Mouse (Mus musculus) intestine, embryonic 14.5 days (tissue): ENCODE measurements at regions not wholly inside any gene's neighbourhood (a gene's known extent, or its start where the extent isn't known, plus 50 kb on each side); places are given as distances from the start of the nearest gene placed in this dataset.

Experiments
- ATAC-seq: fragments of 200-750 bp; cut with Nextera tagmentation; replicated peaks from 2 replicates; pipeline ENCODE4 v1.8.0; 2017; ENCODE audit warnings: low read depth, moderate number of reproducible peaks, moderate TSS enrichment, moderate library complexity; ENCODE audit not compliant: low FRiP score, low TSS enrichment
- DNase-seq: peaks from one replicate; pipeline ENCODE4 v3.0.0-alpha.2; 2018; ENCODE audit warnings: low spot score
- H3K27ac ChIP-seq: fragments of 300-500 bp; sonication (generic); 2 replicates; pipeline ENCODE4 v1.5.1; 2014; ENCODE audit warnings: low read depth, mild to moderate bottlenecking, control low read depth
- H3K27me3 ChIP-seq: fragments of 300-500 bp; sonication (generic); replicated peaks from 2 replicates; pipeline ENCODE4 v1.6.1; 2014; ENCODE audit warnings: low read length, control low read depth; ENCODE audit not compliant: control insufficient read depth, insufficient read depth
- H3K36me3 ChIP-seq: fragments of 300-500 bp; sonication (generic); 2 replicates; pipeline ENCODE4 v1.6.1; 2014; ENCODE audit warnings: low read length, control low read depth; ENCODE audit not compliant: control insufficient read depth, insufficient read depth
- H3K4me1 ChIP-seq: fragments of 300-500 bp; sonication (generic); replicated peaks from 2 replicates; pipeline ENCODE4 v1.6.1; 2014; ENCODE audit warnings: low read length, control low read depth, mixed read lengths; ENCODE audit not compliant: control insufficient read depth, insufficient read depth
- H3K4me2 ChIP-seq: fragments of 300-500 bp; sonication (generic); 2 replicates; pipeline ENCODE4 v1.6.1; 2014; ENCODE audit warnings: low read length
- H3K4me3 ChIP-seq: fragments of 300-500 bp; sonication (generic); 2 replicates; pipeline ENCODE4 v1.5.1; 2014; ENCODE audit warnings: low read depth, low read length, control low read depth, mixed read lengths
- H3K9ac ChIP-seq: fragments of 300-500 bp; sonication (generic); 2 replicates; pipeline ENCODE4 v1.6.1; 2014; ENCODE audit warnings: mild to moderate bottlenecking, low read length
- H3K9me3 ChIP-seq: fragments of 300-500 bp; sonication (generic); 2 replicates; pipeline ENCODE4 v1.6.1; 2016; ENCODE audit warnings: low read length, control low read depth; ENCODE audit not compliant: control insufficient read depth
- WGBS: fragments of 180-500 bp; shearing (Covaris S2); extraction: QIAGEN DNeasy Blood & Tissue Kit; methylation state at CpG from one replicate; pipeline ENCODE4 v1.1.7; 2014; 5-methylcytosine and 5-hydroxymethylcytosine counted together

GRCm38 (mm10) chr1:23689398-23689797 lies 72.2 kb upstream of the B3gat2 start:
- no peak overlapping the region for H3K4me3 ChIP-seq
- H3K27ac ChIP-seq: no peak overlapping the region
- H3K9ac ChIP-seq: no peak overlapping the region
- H3K36me3 ChIP-seq: no peaks in the 10 kb centered on the region
- DNase-seq: no peak
- no peaks in the 10 kb centered on the region for H3K27me3 ChIP-seq
- no peak overlapping the region for H3K4me2 ChIP-seq
- WGBS: 83% methylated on average over 7 of the region's 7 CpGs
- H3K4me1 ChIP-seq: no peaks in the 10 kb centered on the region
- no peaks in the 10 kb centered on the region for H3K9me3 ChIP-seq
- no peak for ATAC-seq

- DNase-seq (peak; percentile 68), ATAC-seq (no peak)
- Histone ChIP-seq H3K4me3 (no peak overlapping the region), H3K27ac (no peak overlapping the region), H3K36me3 (no peaks in the 10 kb centered on the region), H3K27me3 (no peaks in the 10 kb centered on the region), H3K4me1 (no peaks in the 10 kb centered on the region), H3K9me3 (no peaks in the 10 kb centered on the region), H3K9ac (no peak overlapping the region), H3K4me2 (no peak overlapping the region)
- 22% methylated on average over 6 of the region's 6 CpGs for WGBS
These were observed 56.1 kb upstream of the B3gat2 start for GRCm38 (mm10) chr1:23705489-23705888.

- Histone ChIP-seq H3K9me3 (no peaks in the 10 kb centered on the region), H3K4me1 (no peaks in the 10 kb centered on the region), H3K4me2 (no peak overlapping the region), H3K4me3 (no peak overlapping the region), H3K36me3 (no peaks in the 10 kb centered on the region), H3K9ac (no peak overlapping the region), H3K27ac (no peak overlapping the region), H3K27me3 (no peaks in the 10 kb centered on the region)
- WGBS: 45% methylated on average over 4 of the region's 4 CpGs
- ATAC-seq (no peak), DNase-seq (no peak)
These were observed 55.1 kb upstream of the B3gat2 start for GRCm38 (mm10) chr1:23706450-23706849.
